Mouse (Mus musculus) lung, embryonic 16.5 days (tissue): ENCODE measurements around the gene Spry2. TPM values are rescaled to one million over a fixed set of nuclear protein-coding genes. Genes with fewer than 3 reads are reported as not detected.

ENCODE experiments used
- ATAC-seq: fragments of 200-750 bp; cut with Nextera tagmentation; 2 replicates; pipeline ENCODE4 v1.8.0; 2017; ENCODE audit warnings: low read depth, mild to moderate bottlenecking, moderate library complexity
- H3K27ac ChIP-seq: fragments of 300-500 bp; sonication (generic); 2 replicates; pipeline ENCODE4 v1.5.1; 2014; ENCODE audit warnings: mild to moderate bottlenecking, control low read depth, low read length
- H3K27me3 ChIP-seq: fragments of 300-500 bp; sonication (generic); 2 replicates; pipeline ENCODE4 v1.6.1; 2014; ENCODE audit warnings: low read depth, low read length, mixed read lengths; ENCODE audit not compliant: control insufficient read depth, insufficient read depth
- H3K36me3 ChIP-seq: fragments of 300-500 bp; sonication (generic); 2 replicates; pipeline ENCODE4 v1.6.1; 2014; ENCODE audit warnings: low read length; ENCODE audit not compliant: control insufficient read depth, insufficient read depth
- H3K4me1 ChIP-seq: fragments of 300-500 bp; sonication (generic); replicated peaks from 2 replicates; pipeline ENCODE4 v1.6.1; 2014; ENCODE audit warnings: low read length, mixed read lengths; ENCODE audit not compliant: control insufficient read depth, insufficient read depth
- H3K4me2 ChIP-seq: fragments of 300-500 bp; sonication (generic); 2 replicates; pipeline ENCODE4 v1.6.1; 2014; ENCODE audit warnings: low read depth, low read length, control low read depth
- H3K4me3 ChIP-seq: fragments of 300-500 bp; sonication (generic); 2 replicates; pipeline ENCODE4 v1.5.1; 2014; ENCODE audit warnings: mild to moderate bottlenecking, low read length, control low read depth
- H3K9ac ChIP-seq: fragments of 300-500 bp; sonication (generic); 2 replicates; pipeline ENCODE4 v1.6.1; 2014; ENCODE audit warnings: low read length, control low read depth
- H3K9me3 ChIP-seq: fragments of 300-500 bp; sonication (generic); 2 replicates; pipeline ENCODE4 v1.6.1; 2016; ENCODE audit warnings: low read length; ENCODE audit not compliant: control insufficient read depth
- WGBS: fragments of 180-500 bp; shearing (Covaris S2); extraction: QIAGEN DNeasy Blood & Tissue Kit; methylation state at CpG from one replicate; pipeline ENCODE4 v1.1.7; 2014; 5-methylcytosine and 5-hydroxymethylcytosine counted together
- polyA plus RNA-seq: library from polyadenylated mRNA; unstranded; fragments of >200 nt; fragmentation: Nextera tagmentation; extraction: Ambion mirVana; gene quantifications from 2 replicates; pipeline ENCODE4 v1.2.1, GENCODE M21; 2015

Spry2 gene
- polyA plus RNA-seq, 1 experiment from 2014 or later = 61.7 TPM

DNA sequence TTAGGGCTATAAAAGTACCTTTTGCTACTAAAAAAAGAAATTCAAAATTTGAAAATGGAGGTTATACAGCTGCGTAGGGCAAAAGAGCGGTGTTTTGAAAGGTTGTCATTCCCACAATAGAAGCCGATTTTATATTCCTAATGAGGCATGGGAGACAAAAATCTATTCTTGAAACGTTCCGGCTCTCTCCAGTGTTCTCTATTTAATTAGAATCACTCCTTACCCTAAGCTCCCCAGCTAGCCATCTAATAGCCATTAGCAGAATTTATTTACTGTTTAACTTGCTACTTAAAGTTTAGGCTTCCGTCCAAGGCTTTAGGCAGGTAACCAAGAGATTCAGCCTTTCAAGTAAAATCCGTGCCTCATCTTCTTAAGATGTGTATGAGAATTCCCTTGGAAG is 20.2 kb downstream of the Spry2 start:
- no peaks in the 10 kb centered on the region for H3K36me3 ChIP-seq
- whole genome bisulfite sequencing = 85% methylated on average over 7 of the region's 7 CpGs
- H3K4me2 ChIP-seq = no peak overlapping the region
- no peak for ATAC-seq
- H3K4me3 ChIP-seq = no peak overlapping the region
- no peak overlapping the region for H3K9ac ChIP-seq
- H3K9me3 ChIP-seq = no peaks in the 10 kb centered on the region
- no peak overlapping the region for H3K27ac ChIP-seq
- H3K27me3 ChIP-seq = no peaks in the 10 kb centered on the region
- no peaks in the 10 kb centered on the region; the same call in 1 of the 2 replicates for H3K4me1 ChIP-seq

DNA sequence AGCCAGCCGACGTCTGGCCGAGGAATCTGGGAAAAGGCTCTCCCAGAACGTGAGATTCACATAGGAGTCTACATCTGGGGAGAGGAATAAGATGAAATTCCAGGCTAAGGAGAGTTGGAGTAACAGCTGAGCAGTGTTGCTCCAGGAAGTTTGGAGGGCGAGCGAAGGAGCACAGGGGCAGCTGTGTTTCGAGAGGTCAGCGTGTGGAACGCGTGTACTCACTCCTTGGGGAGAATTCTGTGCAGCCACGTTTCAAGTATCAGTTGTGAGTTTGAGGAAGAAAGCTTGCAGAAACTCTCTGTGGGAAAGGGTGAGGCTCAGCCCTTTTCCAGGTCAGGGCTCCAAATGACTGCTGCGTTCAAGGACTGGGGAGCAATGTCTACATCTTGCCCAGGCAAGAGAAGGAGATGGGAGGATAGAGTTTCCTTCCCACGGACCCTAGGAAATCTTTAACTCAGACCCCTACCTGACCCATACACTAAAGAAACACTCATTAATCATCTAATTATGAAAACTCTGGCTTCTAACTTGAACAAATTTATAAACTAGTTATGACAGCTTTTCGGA is 26.2 kb downstream of the Spry2 start:
- no peak overlapping the region for H3K4me3 ChIP-seq
- H3K4me2 ChIP-seq = peak overlapping the region; percentile 9
- H3K9ac ChIP-seq = no peak overlapping the region
- H3K4me1 ChIP-seq = peaks cover 2% of the 10 kb centered on the region; the same call in 1 of the 2 replicates
- H3K9me3 ChIP-seq = no peaks in the 10 kb centered on the region
- no peaks in the 10 kb centered on the region for H3K27me3 ChIP-seq
- H3K36me3 ChIP-seq = no peaks in the 10 kb centered on the region
- ATAC-seq = peak; percentile 78
- WGBS = 31% methylated on average over 14 of the region's 14 CpGs
- peak overlapping the region; percentile 71 for H3K27ac ChIP-seq

DNA sequence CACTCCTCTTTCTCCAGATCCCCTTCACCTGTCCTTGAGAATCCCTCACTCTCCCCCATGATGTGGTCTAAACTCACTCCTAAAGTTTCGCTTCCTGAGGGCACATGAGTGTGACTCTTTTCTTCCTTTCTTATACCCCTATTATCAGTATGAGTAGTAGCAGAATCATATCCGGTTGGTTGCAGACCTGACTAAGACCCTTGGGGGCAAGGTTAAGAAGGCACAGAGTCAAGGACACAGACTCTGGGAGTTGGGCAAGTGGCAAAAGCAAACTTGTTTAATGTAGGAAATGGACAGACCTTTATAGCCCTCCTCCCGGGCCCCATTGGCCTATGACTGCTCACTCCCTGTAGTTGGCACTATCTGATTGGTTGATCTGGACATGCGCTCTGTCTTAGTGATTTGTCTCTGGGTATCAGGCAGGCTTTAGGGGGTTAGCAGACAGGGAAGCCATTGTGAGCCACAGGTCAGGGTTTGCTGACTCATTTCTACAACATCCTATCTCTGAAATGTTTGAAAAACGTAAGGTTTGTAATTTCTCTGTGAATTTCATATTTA is 31.2 kb downstream of the Spry2 start:
- no peak overlapping the region for H3K27ac ChIP-seq
- WGBS = 84% methylated on average over 5 of the region's 5 CpGs
- ATAC-seq = no peak

DNA sequence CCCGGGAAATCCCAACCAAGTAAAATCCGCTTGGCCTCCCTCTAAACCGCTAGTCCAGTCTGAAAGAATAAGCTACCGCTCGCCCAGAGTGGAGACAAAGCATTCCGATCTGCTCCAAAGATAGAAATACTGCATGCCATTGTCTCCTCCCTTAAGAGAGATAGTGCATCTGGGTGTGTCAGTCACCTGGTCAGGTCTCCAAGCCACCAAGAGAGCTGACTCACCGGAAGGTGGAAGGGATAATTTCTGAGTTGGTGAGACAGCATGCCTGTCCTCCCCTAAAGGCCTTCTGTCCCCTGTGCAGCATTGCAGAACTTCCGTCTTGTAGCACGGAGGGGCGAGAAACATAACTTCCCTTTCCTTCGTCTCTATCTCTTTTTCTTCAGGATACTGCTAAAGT is 34.4 kb downstream of the Spry2 start:
- no peak overlapping the region for H3K4me3 ChIP-seq
- no peak overlapping the region for H3K9ac ChIP-seq
- H3K4me1 ChIP-seq = no peaks in the 10 kb centered on the region
- H3K27me3 ChIP-seq = no peaks in the 10 kb centered on the region
- no peak for ATAC-seq
- H3K27ac ChIP-seq = no peak overlapping the region
- H3K36me3 ChIP-seq = no peaks in the 10 kb centered on the region
- 0 out of 2 replicates have a peak, but pooled peaks cover 2% of the 10 kb centered on the region for H3K9me3 ChIP-seq
- H3K4me2 ChIP-seq = no peak overlapping the region
- 75% methylated on average over 11 of the region's 11 CpGs for WGBS

More for the DNA sequence above, 31.2 kb downstream of the Spry2 start:
- Histone ChIP-seq H3K27me3 (no peaks in the 10 kb centered on the region), H3K9me3 (0 out of 2 replicates have a peak, but pooled peaks cover 2% of the 10 kb centered on the region), H3K4me3 (no peak overlapping the region), H3K36me3 (no peaks in the 10 kb centered on the region), H3K9ac (no peak overlapping the region), H3K4me1 (0 out of 2 replicates have a peak, but pooled peaks cover 2% of the 10 kb centered on the region), H3K4me2 (no peak overlapping the region)

DNA sequence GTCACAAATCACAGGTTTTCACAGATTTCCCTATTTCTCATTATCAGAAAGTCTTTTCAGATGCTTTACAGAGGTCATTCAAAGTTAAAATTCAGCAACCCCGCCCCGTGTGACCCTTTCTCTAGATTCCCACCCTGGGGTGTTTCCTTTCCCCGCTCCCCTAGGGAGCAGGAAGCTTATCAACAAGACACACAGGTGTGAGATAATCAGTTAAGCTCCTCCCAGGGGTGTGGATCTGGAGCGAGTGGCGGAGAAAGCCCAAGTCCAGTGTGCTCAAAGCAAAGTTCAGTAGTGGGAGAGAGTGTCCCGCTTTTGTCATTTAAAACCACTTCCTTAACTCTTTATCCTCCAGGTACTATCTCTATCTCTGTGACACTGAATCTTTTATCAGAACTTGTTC is 35.7 kb downstream of the Spry2 start:
- H3K4me3 ChIP-seq = no peak overlapping the region
- ATAC-seq = no peak
- WGBS = 35% methylated on average over 6 of the region's 6 CpGs

DNA sequence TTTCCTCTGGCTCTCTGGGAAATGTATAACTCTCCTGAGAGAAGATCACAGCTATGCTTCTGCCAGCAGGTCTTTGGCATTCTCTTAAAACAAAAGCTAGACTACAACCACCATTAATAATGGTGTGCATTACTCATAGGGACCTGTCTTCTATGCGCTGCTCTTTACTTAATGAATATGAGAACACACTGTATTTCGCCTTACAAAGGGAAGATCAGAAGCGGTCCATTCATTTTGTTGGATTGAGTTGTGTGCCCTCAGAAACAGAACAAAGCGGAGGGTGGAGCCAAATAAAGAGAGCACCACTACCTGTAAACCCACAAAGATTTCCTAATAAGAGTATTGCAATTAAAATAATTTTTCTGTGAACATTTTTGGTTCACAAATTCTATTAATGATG is 36.3 kb downstream of the Spry2 start:
- H3K27ac ChIP-seq = no peak overlapping the region
- H3K9me3 ChIP-seq = 0 out of 2 replicates have a peak, but pooled peaks cover 2% of the 10 kb centered on the region
- H3K4me1 ChIP-seq = no peaks in the 10 kb centered on the region
- H3K4me2 ChIP-seq = no peak overlapping the region
- H3K4me3 ChIP-seq = no peak overlapping the region
- ATAC-seq = no peak
- H3K36me3 ChIP-seq = no peaks in the 10 kb centered on the region
- no peaks in the 10 kb centered on the region for H3K27me3 ChIP-seq
- no peak overlapping the region for H3K9ac ChIP-seq
- WGBS = 89% methylated on average over 4 of the region's 4 CpGs

More for the DNA sequence above, 35.7 kb downstream of the Spry2 start:
- Histone ChIP-seq H3K27ac (no peak overlapping the region), H3K4me1 (no peaks in the 10 kb centered on the region), H3K36me3 (no peaks in the 10 kb centered on the region), H3K4me2 (no peak overlapping the region), H3K27me3 (no peaks in the 10 kb centered on the region), H3K9me3 (0 out of 2 replicates have a peak, but pooled peaks cover 2% of the 10 kb centered on the region), H3K9ac (no peak overlapping the region)

DNA sequence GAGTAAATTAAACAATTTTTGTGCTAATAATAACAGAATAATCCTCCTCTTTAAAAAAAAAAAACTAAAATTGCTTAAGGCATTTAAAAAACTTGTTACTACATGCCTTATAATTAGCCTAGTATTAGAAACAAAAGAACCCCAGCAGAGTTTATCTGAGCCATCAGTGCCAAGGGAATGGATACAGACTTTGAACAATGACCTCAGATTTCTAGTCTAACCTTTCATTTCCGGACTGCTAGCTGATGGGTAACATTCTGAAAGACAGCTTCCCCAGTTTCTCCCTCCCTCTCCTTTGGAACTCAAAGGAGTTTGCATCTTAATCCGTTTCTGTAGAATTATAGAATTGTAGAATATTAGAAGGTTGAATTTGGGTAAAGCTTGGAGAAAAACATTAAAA is 36.7 kb downstream of the Spry2 start:
- Histone ChIP-seq H3K4me3 (no peak overlapping the region), H3K9me3 (0 out of 2 replicates have a peak, but pooled peaks cover 2% of the 10 kb centered on the region), H3K27me3 (no peaks in the 10 kb centered on the region), H3K36me3 (no peaks in the 10 kb centered on the region), H3K9ac (no peak overlapping the region), H3K4me2 (no peak overlapping the region), H3K27ac (no peak overlapping the region), H3K4me1 (no peaks in the 10 kb centered on the region)
- WGBS = 38% methylated on average over 2 of the region's 2 CpGs
- no peak for ATAC-seq

DNA sequence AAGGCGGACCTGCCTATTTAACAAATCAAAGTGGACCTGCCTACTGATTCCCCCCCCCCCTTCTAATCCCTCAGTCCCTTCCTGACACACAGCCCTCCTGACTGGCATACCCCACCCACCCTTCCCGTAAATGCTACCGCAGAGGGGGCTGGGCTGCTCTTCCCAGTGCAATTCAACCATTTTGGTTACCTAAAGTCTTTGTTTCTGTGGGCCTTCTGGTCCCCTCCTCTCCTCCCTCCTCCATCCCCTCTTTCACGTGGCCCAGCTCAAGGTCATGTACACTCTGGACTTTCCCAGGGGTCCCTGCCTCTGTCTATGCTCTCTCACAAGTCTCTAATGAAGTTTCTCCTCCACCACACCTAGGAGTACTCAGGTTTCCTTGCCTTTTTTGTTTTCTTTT is 37.3 kb downstream of the Spry2 start:
- no peak for ATAC-seq

DNA sequence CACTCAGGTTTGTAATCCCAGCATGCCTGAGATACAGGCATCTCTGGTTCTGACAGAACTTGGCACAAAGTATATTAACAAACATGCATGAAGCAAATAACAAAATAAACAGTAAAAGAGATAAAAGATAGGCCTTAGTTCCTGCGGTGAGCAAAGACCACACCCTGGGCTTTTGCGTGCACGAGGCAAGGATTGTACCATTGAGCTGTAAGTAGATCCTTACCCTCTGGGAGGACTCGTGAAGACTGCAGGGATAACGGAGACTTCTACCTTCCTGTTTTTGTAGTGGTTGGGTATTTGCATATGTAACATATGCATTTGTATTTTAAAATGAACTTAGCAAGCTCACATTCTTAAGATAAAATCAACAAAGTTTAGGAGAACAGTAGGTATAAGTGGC is 37.7 kb downstream of the Spry2 start:
- Histone ChIP-seq H3K27ac (no peak overlapping the region), H3K36me3 (no peaks in the 10 kb centered on the region), H3K9ac (no peak overlapping the region), H3K27me3 (no peaks in the 10 kb centered on the region), H3K9me3 (0 out of 2 replicates have a peak, but pooled peaks cover 2% of the 10 kb centered on the region), H3K4me1 (no peaks in the 10 kb centered on the region), H3K4me2 (no peak overlapping the region), H3K4me3 (no peak overlapping the region)
- no peak for ATAC-seq
- WGBS = 47% methylated on average over 5 of the region's 5 CpGs

More for the DNA sequence above, 37.3 kb downstream of the Spry2 start:
- no peaks in the 10 kb centered on the region for H3K4me1 ChIP-seq
- no peak overlapping the region for H3K9ac ChIP-seq
- no peak overlapping the region for H3K4me2 ChIP-seq
- H3K27me3 ChIP-seq = no peaks in the 10 kb centered on the region
- no peak overlapping the region for H3K27ac ChIP-seq
- 57% methylated on average over 4 of the region's 4 CpGs for WGBS
- H3K36me3 ChIP-seq = no peaks in the 10 kb centered on the region
- H3K9me3 ChIP-seq = 0 out of 2 replicates have a peak, but pooled peaks cover 2% of the 10 kb centered on the region
- no peak overlapping the region for H3K4me3 ChIP-seq
